Mouse (Mus musculus): Measurements from ENCODE around the gene Cfc1.

The Cfc1 gene

GRCm38 (mm10) chr1:34553690-34554089 is 18.2 kb downstream of the Cfc1 start:
- no peak for DNase-seq (ENCODE audit: low spot score in 2 of 2)

- no peak for DNase-seq (ENCODE audit: low spot score in 2 of 2)
These were observed 18.8 kb downstream of the Cfc1 start for GRCm38 (mm10) chr1:34554275-34554674.

- DNase-seq (ENCODE audit: low spot score in 2 of 2), result no peak
These were observed 25.4 kb downstream of the Cfc1 start, which contains the start of gene Prss40 for GRCm38 (mm10) chr1:34560843-34561242. Prss40 (minus strand) TSS chr1:34560943.

GRCm38 (mm10) chr1:34564383-34565045 is 29.1 kb downstream of the Cfc1 start:
- no peak for DNase-seq (ENCODE audit: low spot score in 2 of 2)

GRCm38 (mm10) chr1:34568120-34568519 is 32.7 kb downstream of the Cfc1 start:
- DNase-seq (ENCODE audit: low spot score in 2 of 2), result no peak

- DNase-seq (ENCODE audit: low spot score in 2 of 2), result no peak
These were observed 34.4 kb downstream of the Cfc1 start for GRCm38 (mm10) chr1:34569876-34570275.

GRCm38 (mm10) chr1:34571431-34571830 is 36.0 kb downstream of the Cfc1 start:
- no peak for DNase-seq (ENCODE audit: low spot score in 2 of 2)

- DNase-seq (ENCODE audit: low spot score in 2 of 2), result no peak
These were observed 37.8 kb downstream of the Cfc1 start for GRCm38 (mm10) chr1:34573221-34573620.

- peak; percentile 63 for DNase-seq (ENCODE audit: low spot score in 2 of 2)
These were observed 43.7 kb downstream of the Cfc1 start, which contains the start of gene Amer3 for GRCm38 (mm10) chr1:34578851-34579781. Amer3 (plus strand) TSS chr1:34579657.

GRCm38 (mm10) chr1:34579782-34580356 is 44.4 kb downstream of the Cfc1 start:
- DNase-seq (ENCODE audit: low spot score in 2 of 2), result no peak

GRCm38 (mm10) chr1:34582218-34582617 is 46.8 kb downstream of the Cfc1 start:
- no peak for DNase-seq (ENCODE audit: low spot score in 2 of 2)

- DNase-seq (ENCODE audit: low spot score in 2 of 2), result peak; percentile 27 to 31
These were observed 48.4 kb downstream of the Cfc1 start for GRCm38 (mm10) chr1:34583821-34584263.

- no peak for DNase-seq (ENCODE audit: low spot score in 2 of 2)
These were observed 49.3 kb downstream of the Cfc1 start for GRCm38 (mm10) chr1:34584736-34585135.

- DNase-seq (ENCODE audit: low spot score in 2 of 2), result no peak
These were observed 52.0 kb downstream of the Cfc1 start for GRCm38 (mm10) chr1:34587298-34588096.
